Mouse (Mus musculus) stomach, embryonic 14.5 days (tissue): ENCODE measurements around the gene Dnph1. TPM values are rescaled to one million over a fixed set of nuclear protein-coding genes. Genes with fewer than 3 reads are reported as not detected.
A peak's percentile ranks its signal among the peaks of the same experiment; 100 is the strongest.

ENCODE experiments used
- ATAC-seq: fragments of 200-750 bp; cut with Nextera tagmentation; 2 replicates; pipeline ENCODE4 v1.8.0; 2017; ENCODE audit warnings: low read depth, moderate TSS enrichment; ENCODE audit not compliant: insufficient number of reproducible peaks, insufficient read depth, low FRiP score
- H3K27ac ChIP-seq: fragments of 300-500 bp; sonication (generic); 2 replicates; pipeline ENCODE4 v1.5.1; 2014; ENCODE audit warnings: mild to moderate bottlenecking, low read length, moderate library complexity, mixed read lengths
- H3K27me3 ChIP-seq: fragments of 300-500 bp; sonication (generic); 2 replicates; pipeline ENCODE4 v1.6.1; 2014; ENCODE audit warnings: low read length, control low read depth, mixed read lengths; ENCODE audit not compliant: control insufficient read depth, insufficient read depth
- H3K36me3 ChIP-seq: fragments of 300-500 bp; sonication (generic); 2 replicates; pipeline ENCODE4 v1.6.1; 2014; ENCODE audit warnings: mild to moderate bottlenecking, control low read depth, low read length, moderate library complexity, mixed read lengths; ENCODE audit not compliant: control insufficient read depth, insufficient read depth
- H3K4me1 ChIP-seq: fragments of 300-500 bp; sonication (generic); 2 replicates; pipeline ENCODE4 v1.6.1; 2014; ENCODE audit warnings: low read length, control low read depth, mixed read lengths; ENCODE audit not compliant: control insufficient read depth, insufficient read depth
- H3K4me2 ChIP-seq: fragments of 300-500 bp; sonication (generic); replicated peaks from 2 replicates; pipeline ENCODE4 v1.6.1; 2014; ENCODE audit warnings: low read depth, low read length, control low read depth
- H3K4me3 ChIP-seq: fragments of 300-500 bp; sonication (generic); 2 replicates; pipeline ENCODE4 v1.5.1; 2014; ENCODE audit warnings: low read depth, low read length, control low read depth
- H3K9ac ChIP-seq: fragments of 300-500 bp; sonication (generic); replicated peaks from 2 replicates; pipeline ENCODE4 v1.6.1; 2014; ENCODE audit warnings: low read depth, mild to moderate bottlenecking, control low read depth, low read length, moderate library complexity, mixed read lengths
- H3K9me3 ChIP-seq: fragments of 300-500 bp; sonication (generic); 2 replicates; pipeline ENCODE4 v1.6.1; 2016; ENCODE audit warnings: low read depth, low read length, control low read depth; ENCODE audit not compliant: control insufficient read depth
- whole genome bisulfite sequencing: fragments of 180-500 bp; shearing (Covaris S2); extraction: QIAGEN DNeasy Blood & Tissue Kit; methylation state at CpG from one replicate; pipeline ENCODE4 v1.1.7; 2014; 5-methylcytosine and 5-hydroxymethylcytosine counted together
- polyA plus RNA-seq: library from polyadenylated mRNA; unstranded; fragments of >200 nt; fragmentation: Nextera tagmentation; extraction: Ambion mirVana; gene quantifications from 2 replicates; pipeline ENCODE4 v1.2.1, GENCODE M21; 2014

Dnph1 gene
- polyA plus RNA-seq, 1 experiment from 2014 or later, result 65.5 TPM

DNA sequence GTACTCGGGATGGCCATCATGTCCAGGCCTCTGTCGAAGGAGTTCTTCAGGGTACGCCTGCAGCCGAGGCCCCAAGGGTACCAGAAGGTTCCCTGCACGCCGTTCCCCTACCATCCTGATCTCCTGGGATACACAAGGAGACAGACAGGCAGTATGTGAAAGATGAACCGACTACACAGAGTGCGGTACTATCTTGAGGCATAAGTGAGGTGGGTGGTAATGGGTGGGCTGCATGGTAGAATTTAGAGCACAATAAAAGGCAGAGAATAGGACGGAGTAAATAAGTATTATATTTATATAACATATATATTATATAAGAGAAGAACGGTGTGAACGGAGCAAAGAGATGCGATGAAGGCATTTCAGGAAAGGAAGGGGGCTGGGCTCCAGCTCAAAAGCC lies 47.1 kb downstream of the Dnph1 start:
- 88% methylated on average over 12 of the region's 12 CpGs for WGBS
- no peaks in the 10 kb centered on the region for H3K27me3 ChIP-seq
- peaks cover 9% of the 10 kb centered on the region for H3K36me3 ChIP-seq
- H3K4me3 ChIP-seq, result no peak overlapping the region
- no peak for ATAC-seq
- peaks cover 17% of the 10 kb centered on the region for H3K4me1 ChIP-seq
- H3K9ac ChIP-seq, result no peak overlapping the region
- no peak overlapping the region for H3K27ac ChIP-seq
- H3K9me3 ChIP-seq, result no peaks in the 10 kb centered on the region
- no peak overlapping the region for H3K4me2 ChIP-seq

DNA sequence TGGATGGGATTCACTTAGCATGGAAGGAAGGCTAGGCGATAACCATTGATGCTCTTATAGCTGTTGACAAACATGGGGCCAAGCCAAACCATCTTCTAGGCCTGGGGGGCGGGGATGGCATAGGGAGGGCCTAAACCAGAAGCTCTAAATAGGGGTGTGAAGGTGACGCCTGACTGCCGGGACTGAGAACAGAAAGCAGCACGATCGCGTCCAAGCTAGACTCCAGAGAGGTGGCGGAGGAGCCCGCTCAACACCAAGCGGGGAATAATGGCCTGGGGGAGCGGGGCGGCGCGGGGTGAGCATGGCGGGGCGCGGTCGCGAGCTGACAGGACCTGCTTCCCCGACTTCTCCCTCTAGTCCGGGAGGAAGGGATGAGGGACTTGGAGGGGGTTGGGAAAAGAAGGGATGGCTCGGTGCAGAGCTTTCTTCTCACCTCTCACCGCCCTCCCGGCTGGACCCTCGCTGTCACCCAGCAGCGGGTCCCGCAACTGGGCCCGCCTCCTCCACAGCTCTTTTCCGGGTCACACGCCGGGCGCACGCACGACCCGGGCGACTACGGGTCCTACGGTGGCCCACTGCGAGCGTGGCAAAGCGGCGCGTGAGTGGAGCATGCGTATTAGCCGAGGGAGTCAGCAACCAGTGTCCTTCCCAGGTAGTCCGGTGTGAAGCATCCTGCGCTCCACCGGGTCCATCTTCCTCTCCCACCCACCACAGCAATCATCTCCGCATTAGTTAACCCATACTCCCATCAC lies 49.5 kb downstream of the Dnph1 start, which contains the start of gene Cul9:
Cul9 (minus strand) TSS at position 576 of the 752 bp plus-strand sequence.
- peak; percentile 57; the same call in 1 of the 2 replicates for ATAC-seq
- Histone ChIP-seq H3K4me3 (peak within 1 kb of the TSS; percentile 46), H3K27ac (no peak within 1 kb of the TSS), H3K9ac (peak within 1 kb of the TSS; percentile 48), H3K4me2 (peak within 1 kb of the TSS; percentile 75), H3K9me3 (no peaks in the 10 kb centered on the region), H3K27me3 (no peaks in the 10 kb centered on the region), H3K4me1 (peaks cover 17% of the 10 kb centered on the region), H3K36me3 (peaks cover 31% of the 10 kb centered on the region)
- WGBS, result 2% methylated on average over 47 of the region's 49 CpGs

DNA sequence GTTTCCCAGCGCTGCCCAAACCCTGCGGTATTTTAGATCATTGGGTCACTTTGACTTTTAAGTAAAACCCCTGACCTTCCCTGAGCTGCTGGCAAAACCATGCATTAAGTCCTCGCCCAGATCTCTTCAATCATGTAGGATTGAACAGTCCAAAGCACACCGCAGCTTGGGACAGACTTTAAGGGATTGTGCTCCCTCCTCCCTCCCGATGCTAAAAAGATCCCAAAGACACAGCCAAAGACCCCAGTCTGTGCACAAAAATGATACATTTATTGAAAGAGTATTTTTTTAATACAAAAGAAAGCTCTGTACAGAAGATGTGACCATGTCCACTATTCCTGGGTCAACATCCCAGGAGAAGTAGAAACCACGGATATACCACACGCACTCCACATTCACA lies 50.1 kb downstream of the Dnph1 start:
- H3K4me3 ChIP-seq, result peak overlapping the region; percentile 46
- H3K4me2 ChIP-seq, result peak overlapping the region; percentile 75
- H3K9me3 ChIP-seq, result no peaks in the 10 kb centered on the region
- no peaks in the 10 kb centered on the region for H3K27me3 ChIP-seq
- WGBS, result 15% methylated on average over 7 of the region's 7 CpGs
- peaks cover 17% of the 10 kb centered on the region for H3K4me1 ChIP-seq
- H3K36me3 ChIP-seq, result peaks cover 37% of the 10 kb centered on the region
- no peak for ATAC-seq
- H3K27ac ChIP-seq, result no peak overlapping the region
- H3K9ac ChIP-seq, result no peak overlapping the region

DNA sequence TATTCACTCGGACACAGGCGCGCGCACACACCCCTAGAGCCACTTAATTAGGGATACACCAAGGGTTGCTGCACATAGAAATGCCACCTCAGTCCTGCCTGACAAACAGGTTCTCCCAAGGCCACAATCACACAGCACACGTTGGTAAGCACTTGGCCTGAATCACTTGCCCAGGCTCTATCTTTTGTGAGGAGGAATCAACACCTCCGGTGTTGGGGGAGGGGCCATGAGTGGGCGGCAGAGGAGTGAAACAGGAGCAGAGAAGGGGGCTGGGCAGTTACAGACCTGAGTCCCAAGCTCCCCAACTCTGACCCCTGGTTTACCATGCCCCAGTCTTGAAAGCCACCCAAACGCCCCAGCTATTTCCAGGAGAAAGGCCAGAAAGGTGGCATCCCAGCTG lies 50.5 kb downstream of the Dnph1 start:
- peaks cover 41% of the 10 kb centered on the region for H3K36me3 ChIP-seq
- no peak for ATAC-seq
- H3K27ac ChIP-seq, result no peak overlapping the region
- H3K4me3 ChIP-seq, result no peak overlapping the region
- no peaks in the 10 kb centered on the region for H3K27me3 ChIP-seq
- H3K4me2 ChIP-seq, result no peak overlapping the region
- H3K9me3 ChIP-seq, result no peaks in the 10 kb centered on the region
- H3K4me1 ChIP-seq, result peaks cover 17% of the 10 kb centered on the region
- peak overlapping the region; percentile 10; the same call in 1 of the 2 replicates for H3K9ac ChIP-seq
- 24% methylated on average over 8 of the region's 8 CpGs for WGBS

DNA sequence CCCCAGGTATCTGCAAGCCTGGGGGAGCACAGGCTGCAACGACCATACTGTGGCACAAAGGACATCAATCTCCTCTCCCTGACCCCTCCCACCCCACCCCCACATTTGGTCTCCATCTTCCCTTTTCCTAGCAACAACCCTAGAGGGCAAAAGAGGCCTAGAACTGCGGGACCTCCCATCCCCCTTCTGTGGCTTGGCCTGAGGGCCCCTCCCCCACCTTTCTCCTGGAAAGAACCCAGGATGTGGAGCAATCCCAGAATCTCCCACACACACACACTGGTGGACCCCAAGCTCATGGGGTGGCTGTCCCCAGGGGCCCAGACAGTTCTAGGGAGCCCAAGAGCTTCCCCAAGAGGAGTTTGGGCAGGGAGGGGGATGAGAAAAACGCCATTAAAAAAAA lies 51.4 kb downstream of the Dnph1 start:
- H3K36me3 ChIP-seq, result peaks cover 46% of the 10 kb centered on the region
- 23% methylated on average over 3 of the region's 3 CpGs for WGBS

DNA sequence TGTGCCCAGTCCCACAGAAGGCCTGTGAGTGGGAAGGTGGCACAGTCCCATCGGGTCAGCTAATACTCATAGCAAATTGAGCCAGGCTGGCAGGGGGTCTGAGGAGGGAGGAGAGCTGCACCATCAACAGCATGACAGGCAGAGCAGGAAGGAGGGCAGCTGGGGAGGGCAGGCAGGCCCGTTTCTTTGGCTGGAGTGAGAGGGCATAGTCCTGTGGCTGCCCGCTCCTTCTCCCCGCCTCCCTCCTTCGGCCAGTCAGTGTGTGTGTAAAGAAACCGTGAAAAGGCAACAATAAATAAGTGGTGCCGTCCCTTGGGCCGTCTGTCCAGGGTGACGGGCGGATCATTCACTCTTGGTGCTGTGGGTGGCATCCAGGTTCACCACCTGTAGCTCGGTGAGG lies 52.2 kb downstream of the Dnph1 start:
- Histone ChIP-seq H3K27ac (no peak overlapping the region), H3K4me1 (peaks cover 28% of the 10 kb centered on the region), H3K36me3 (peaks cover 46% of the 10 kb centered on the region), H3K4me3 (no peak overlapping the region), H3K27me3 (no peaks in the 10 kb centered on the region), H3K4me2 (no peak overlapping the region), H3K9ac (no peak overlapping the region), H3K9me3 (no peaks in the 10 kb centered on the region)
- 67% methylated on average over 11 of the region's 11 CpGs for WGBS
- no peak for ATAC-seq

More for the DNA sequence above, 51.4 kb downstream of the Dnph1 start:
- H3K9ac ChIP-seq, result no peak overlapping the region
- no peaks in the 10 kb centered on the region for H3K27me3 ChIP-seq
- H3K4me3 ChIP-seq, result no peak overlapping the region
- peaks cover 23% of the 10 kb centered on the region for H3K4me1 ChIP-seq
- H3K4me2 ChIP-seq, result no peak overlapping the region
- H3K27ac ChIP-seq, result no peak overlapping the region
- H3K9me3 ChIP-seq, result no peaks in the 10 kb centered on the region
- no peak for ATAC-seq

DNA sequence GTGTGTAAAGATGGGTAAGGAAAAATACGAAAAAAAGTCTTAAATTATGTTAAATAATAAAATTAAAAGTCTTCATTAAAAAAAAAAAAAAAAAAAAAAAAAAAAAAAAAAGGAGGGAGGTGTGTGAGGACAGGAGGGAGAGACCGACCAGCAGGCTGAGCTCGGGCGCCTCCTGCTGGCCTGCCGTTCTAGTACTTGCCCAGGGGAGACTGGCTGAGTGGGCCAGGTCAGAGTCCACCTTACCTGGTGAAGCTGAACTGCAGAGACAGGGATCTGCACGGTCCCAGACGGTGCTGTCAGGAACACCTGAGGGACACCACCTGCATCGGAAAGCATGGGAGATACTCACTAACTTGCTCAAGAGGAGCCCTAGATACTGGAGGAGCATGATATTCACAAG lies 52.7 kb downstream of the Dnph1 start:
- Histone ChIP-seq H3K9me3 (no peaks in the 10 kb centered on the region), H3K4me1 (peaks cover 32% of the 10 kb centered on the region), H3K4me2 (no peak overlapping the region), H3K9ac (no peak overlapping the region), H3K27ac (no peak overlapping the region), H3K27me3 (no peaks in the 10 kb centered on the region), H3K4me3 (no peak overlapping the region), H3K36me3 (peaks cover 46% of the 10 kb centered on the region)
- no peak for ATAC-seq
- WGBS, result 26% methylated on average over 8 of the region's 8 CpGs
